ENCODE assay signal across 9 mouse cellular contexts in genomic region chr9:108280071-108280828, GRCm38 (mm10). TPM values are rescaled to one million over a fixed set of nuclear protein-coding genes. Genes with fewer than 3 reads are reported as not detected.
DNase-seq lines count a peak whose midpoint lies in the region; ATAC-seq and TF ChIP-seq lines count a peak whose summit lies in the region.
"Had no signal": no experiment of that assay in that cellular context is flagged by ENCODE, and none has a peak within 500 bp of the region (broad histone marks: within the 10 kb centered on the region; RNA-seq: fewer than 3 reads in every experiment).

No protein-coding gene starts in this region.

- H3K9me3 ChIP-seq in intestine, postnatal 0 days (ENCODE audit: control insufficient read depth), result no peaks in the 10 kb centered on the region
- H3K9me3 ChIP-seq: neural tube, embryonic 13.5 days had no signal

- no peak for DNase-seq in left cerebral cortex, adult 2 months (ENCODE audit: extremely low spot score in 1 of 2, low spot score in 2 of 2)
- DNase-seq in left cerebral cortex, adult 8-10 months (ENCODE audit: low spot score in 2 of 2), result no peak
- DNase-seq in gastrocnemius, adult 8-10 months (ENCODE audit: low spot score in 2 of 2), result peak; percentile 84 to 88
- DNase-seq in lung, postnatal 36 days, result peak; percentile 80
- DNase-seq in frontal cortex, postnatal 25 days (ENCODE audit: low spot score in 2 of 2), result no peak
- no peak for DNase-seq in left cerebral cortex, adult 11 months (ENCODE audit: low spot score)

- H3K27ac ChIP-seq in left cerebral cortex, adult 2 months, result peak overlapping the region; percentile 17; the same call in 1 of the 2 replicates
- H3K27ac ChIP-seq in intestine, postnatal 0 days (ENCODE audit: low read depth, low read length), result peak overlapping the region; percentile 6; the same call in 1 of the 2 replicates
- H3K27ac ChIP-seq: neural tube, embryonic 13.5 days had no signal

- no peak overlapping the region for H3K9ac ChIP-seq in intestine, postnatal 0 days (ENCODE audit: low read depth, low read length)
- H3K9ac ChIP-seq: neural tube, embryonic 13.5 days had no signal

- H3K4me3 ChIP-seq in left cerebral cortex, adult 2 months, result no peak overlapping the region
- no peak overlapping the region for H3K4me3 ChIP-seq in intestine, postnatal 0 days (ENCODE audit: low read depth, low read length)
- H3K4me3 ChIP-seq: neural tube, embryonic 13.5 days had no signal

- 39% methylated on average over 8 of the region's 8 CpGs for WGBS in intestine, postnatal 0 days

- H3K4me1 ChIP-seq in intestine, postnatal 0 days (replicated peaks; ENCODE audit: control insufficient read depth, insufficient read depth, low read length), result no peaks in the 10 kb centered on the region
- H3K4me1 ChIP-seq: neural tube, embryonic 13.5 days had no signal

- TF ChIP-seq CTCF in left cerebral cortex, adult 2 months (IDR thresholded peaks at IDR 0.05), result no peak
- no peak for TF ChIP-seq CTCF in intestine, postnatal 0 days (IDR thresholded peaks at IDR 0.05; ENCODE audit: low read depth)

- intact Hi-C loops in left cerebral cortex, adult 2 months (cut with DNase I), result loop anchor here (5.0 kb wide), 1 partner anchor 78 kb away; no protein-coding TSS in a partner anchor

- H3K36me3 ChIP-seq in intestine, postnatal 0 days (ENCODE audit: control insufficient read depth, insufficient read depth), result no peaks in the 10 kb centered on the region
- H3K36me3 ChIP-seq: neural tube, embryonic 13.5 days had no signal

- no peak overlapping the region for H3K4me2 ChIP-seq in intestine, postnatal 0 days (replicated peaks; ENCODE audit: low read depth)
- H3K4me2 ChIP-seq: neural tube, embryonic 13.5 days had no signal

- ATAC-seq in intestine, postnatal 0 days, result 0 out of 2 replicates have a peak, but pooled peaks have one; percentile 25
- ATAC-seq in CD4-positive, CD25-positive, alpha-beta regulatory T cell, adult 4 months, result no peak

- no peaks in the 10 kb centered on the region for H3K27me3 ChIP-seq in intestine, postnatal 0 days (replicated peaks; ENCODE audit: control insufficient read depth, insufficient read depth, low read length)
- H3K27me3 ChIP-seq: neural tube, embryonic 13.5 days had no signal

RNA-seq across cellular contexts. Expression of gene Nicn1, which starts 10.0 kb away (rescaled TPM):
- total RNA-seq in left cerebral cortex, adult 2 months (2021), result 100 to 1,000 TPM; 122 to 130 TPM
- 100 to 1,000 TPM; 133 to 145 (median 139) TPM for total RNA-seq in left cerebral cortex, adult 8-10 months (2022)
- total RNA-seq in gastrocnemius, adult 8-10 months (2022), result 10 to 100 TPM in 3 of 4 experiments, 1 to 10 TPM in 1; 8.0 to 13.5 (median 12.4) TPM
- polyA plus RNA-seq in intestine, postnatal 0 days (2015; fragmentation: Nextera tagmentation; extraction: Ambion mirVana), result 12.4 and 15.6 TPM in 2 replicates
- 1 to 10 TPM; 2.6 to 6.1 TPM for polyA plus RNA-seq in CD4-positive, CD25-positive, alpha-beta regulatory T cell, adult 4 months (2017; shearing (Covaris generic))

RNA-seq across cellular contexts. Expression of gene Amt, which starts 16.4 kb away (rescaled TPM):
- 10 to 100 TPM; 32.1 to 38.0 TPM for total RNA-seq in left cerebral cortex, adult 2 months (2021)
- 10 to 100 TPM; 26.3 to 32.2 (median 28.2) TPM for total RNA-seq in left cerebral cortex, adult 8-10 months (2022)
- total RNA-seq in gastrocnemius, adult 8-10 months (2022), result 1 to 10 TPM in 1 of 4 experiments, under 1 TPM in 3; 0.32 to 1.3 (median 0.54) TPM
- polyA plus RNA-seq in intestine, postnatal 0 days (2015; fragmentation: Nextera tagmentation; extraction: Ambion mirVana), result 4.5 and 4.8 TPM in 2 replicates
- 1 to 10 TPM; 1.4 to 2.0 TPM for polyA plus RNA-seq in CD4-positive, CD25-positive, alpha-beta regulatory T cell, adult 4 months (2017; shearing (Covaris generic))

RNA-seq across cellular contexts. Expression of gene Dag1, which starts 16.5 kb away (rescaled TPM):
- 10 to 100 TPM; 77.4 to 77.5 TPM for total RNA-seq in left cerebral cortex, adult 2 months (2021)
- 10 to 100 TPM; 73.1 to 79.5 (median 76.8) TPM for total RNA-seq in left cerebral cortex, adult 8-10 months (2022)
- total RNA-seq in gastrocnemius, adult 8-10 months (2022), result 100 to 1,000 TPM; 159 to 203 (median 172) TPM
- 42.9 and 44.6 TPM in 2 replicates for polyA plus RNA-seq in intestine, postnatal 0 days (2015; fragmentation: Nextera tagmentation; extraction: Ambion mirVana)
- polyA plus RNA-seq in CD4-positive, CD25-positive, alpha-beta regulatory T cell, adult 4 months (2017; shearing (Covaris generic)), result 1 to 10 TPM; 2.6 to 5.6 TPM

RNA-seq across cellular contexts. Expression of gene Rhoa, which starts 25.7 kb away (rescaled TPM):
- total RNA-seq in left cerebral cortex, adult 2 months (2021), result 100 to 1,000 TPM; 154 to 159 TPM
- 100 to 1,000 TPM; 164 to 176 (median 168) TPM for total RNA-seq in left cerebral cortex, adult 8-10 months (2022)
- total RNA-seq in gastrocnemius, adult 8-10 months (2022), result 100 to 1,000 TPM in 2 of 4 experiments, 10 to 100 TPM in 2; 87.6 to 104 (median 99.6) TPM
- 313 and 315 TPM in 2 replicates for polyA plus RNA-seq in intestine, postnatal 0 days (2015; fragmentation: Nextera tagmentation; extraction: Ambion mirVana)
- 100 to 1,000 TPM; 319 to 423 TPM for polyA plus RNA-seq in CD4-positive, CD25-positive, alpha-beta regulatory T cell, adult 4 months (2017; shearing (Covaris generic))

RNA-seq across cellular contexts. Expression of gene Tcta, which starts 25.7 kb away (rescaled TPM):
- 10 to 100 TPM; 29.3 to 35.4 TPM for total RNA-seq in left cerebral cortex, adult 2 months (2021)
- total RNA-seq in left cerebral cortex, adult 8-10 months (2022), result 10 to 100 TPM; 37.0 to 40.4 (median 39.4) TPM
- total RNA-seq in gastrocnemius, adult 8-10 months (2022), result 10 to 100 TPM; 30.8 to 37.3 (median 34.3) TPM
- polyA plus RNA-seq in intestine, postnatal 0 days (2015; fragmentation: Nextera tagmentation; extraction: Ambion mirVana), result 48.6 and 50.4 TPM in 2 replicates
- polyA plus RNA-seq in CD4-positive, CD25-positive, alpha-beta regulatory T cell, adult 4 months (2017; shearing (Covaris generic)), result 10 to 100 TPM; 14.8 to 22.7 TPM

Comparison
In these comparisons a context has a peak if more than half of its experiments do, and no peak if none do; other contexts are left out.
1. DNase-seq: peak in gastrocnemius, adult 8-10 months (2 of 2) and lung, postnatal 36 days (single experiment); none in left cerebral cortex, adult 2 months (0 of 2), left cerebral cortex, adult 8-10 months (0 of 2), frontal cortex, postnatal 25 days (0 of 2) and left cerebral cortex, adult 11 months (single experiment).
2. RNA of gene Nicn1, which starts 10.0 kb away (total RNA-seq): 133 to 145 TPM in left cerebral cortex, adult 8-10 months and 122 to 130 TPM in left cerebral cortex, adult 2 months; 8.0 to 13.5 TPM in gastrocnemius, adult 8-10 months; every median in the first group is over 4 times any median in the second.
3. RNA of gene Amt, which starts 16.4 kb away (total RNA-seq): 32.1 to 38.0 TPM in left cerebral cortex, adult 2 months and 26.3 to 32.2 TPM in left cerebral cortex, adult 8-10 months; 0.32 to 1.3 TPM in gastrocnemius, adult 8-10 months; every median in the first group is over 10 times any median in the second.